Mouse (Mus musculus) lung, postnatal 0 days (tissue): ENCODE data around the gene Fblim1. TPM values are rescaled to one million over a fixed set of nuclear protein-coding genes. Genes with fewer than 3 reads are reported as not detected.

ENCODE experiments used
- ATAC-seq: fragments of 200-750 bp; cut with Nextera tagmentation; 2 replicates; pipeline ENCODE4 v1.8.0; 2017; ENCODE audit warnings: moderate library complexity
- DNase-seq: peaks from one replicate; pipeline ENCODE4 v3.0.0-alpha.2; 2016; ENCODE audit warnings: low spot score
- H3K27ac ChIP-seq: fragments of 300-500 bp; sonication (generic); 2 replicates; pipeline ENCODE4 v1.5.1; 2014; ENCODE audit warnings: antibody characterized with exemption, mild to moderate bottlenecking, low read length, mixed read lengths
- H3K27me3 ChIP-seq: fragments of 300-500 bp; sonication (generic); replicated peaks from 2 replicates; pipeline ENCODE4 v1.6.1; 2014; ENCODE audit warnings: low read length, mixed read lengths; ENCODE audit not compliant: insufficient read depth
- H3K36me3 ChIP-seq: fragments of 300-500 bp; sonication (generic); 2 replicates; pipeline ENCODE4 v1.6.1; 2014; ENCODE audit warnings: low read length, mixed read lengths; ENCODE audit not compliant: insufficient read depth
- H3K4me1 ChIP-seq: fragments of 300-500 bp; sonication (generic); 2 replicates; pipeline ENCODE4 v1.6.1; 2014; ENCODE audit warnings: antibody characterized with exemption, low read depth, low read length, mixed read lengths; ENCODE audit not compliant: insufficient read depth
- H3K4me2 ChIP-seq: fragments of 300-500 bp; sonication (generic); replicated peaks from 2 replicates; pipeline ENCODE4 v1.6.1; 2014; ENCODE audit warnings: low read depth, mild to moderate bottlenecking, low read length, moderate library complexity, mixed read lengths
- H3K4me3 ChIP-seq: fragments of 300-500 bp; sonication (generic); 2 replicates; pipeline ENCODE4 v1.5.1; 2014; ENCODE audit warnings: low read depth, low read length
- H3K9ac ChIP-seq: fragments of 300-500 bp; sonication (generic); replicated peaks from 2 replicates; pipeline ENCODE4 v1.6.1; 2014; ENCODE audit warnings: low read depth, mild to moderate bottlenecking
- H3K9me3 ChIP-seq: fragments of 300-500 bp; sonication (generic); 2 replicates; pipeline ENCODE4 v1.6.1; 2016; ENCODE audit warnings: low read length, mixed read lengths
- CTCF ChIP-seq: IDR thresholded peaks from 2 replicates; pipeline ENCODE4 v1.5.1; 2016; ENCODE audit warnings: antibody characterized with exemption, mild to moderate bottlenecking
- EP300 ChIP-seq: IDR thresholded peaks from 2 replicates; pipeline ENCODE4 v1.6.1; 2016; ENCODE audit warnings: antibody characterized with exemption, mild to moderate bottlenecking, control low read depth
- WGBS: fragments of 180-500 bp; shearing (Covaris S2); extraction: QIAGEN DNeasy Blood & Tissue Kit; methylation state at CpG from one replicate; pipeline ENCODE4 v1.1.7; 2014; 5-methylcytosine and 5-hydroxymethylcytosine counted together
- polyA plus RNA-seq: library from polyadenylated mRNA; unstranded; fragments of >200 nt; fragmentation: Nextera tagmentation; extraction: Ambion mirVana; gene quantifications from 2 replicates; pipeline ENCODE4 v1.2.1, GENCODE M21; 2015

The Fblim1 gene
- polyA plus RNA-seq, 1 experiment from 2014 or later = 52.3 TPM

GRCm38 (mm10) chr4:141574789-141575702, 30.9 kb downstream of the Fblim1 start:
- peak; percentile 97 for DNase-seq
- Histone ChIP-seq H3K4me2 (no peak overlapping the region), H3K9ac (no peak overlapping the region), H3K27ac (peak overlapping the region; percentile 96), H3K36me3 (no peaks in the 10 kb centered on the region), H3K9me3 (no peaks in the 10 kb centered on the region), H3K4me1 (peaks cover 14% of the 10 kb centered on the region), H3K27me3 (no peaks in the 10 kb centered on the region), H3K4me3 (no peak overlapping the region)
- 28% methylated on average over 27 of the region's 27 CpGs for WGBS
- ATAC-seq = peak; percentile 71
- TF ChIP-seq EP300 = peak; percentile 93
- TF ChIP-seq CTCF = peak; percentile 94

GRCm38 (mm10) chr4:141573359-141573966, 32.4 kb downstream of the Fblim1 start:
- DNase-seq (peak; percentile 98), ATAC-seq (peak; percentile 78)
- Histone ChIP-seq H3K27ac (peak overlapping the region; percentile 96), H3K4me2 (peak overlapping the region; percentile 15; the same call in 1 of the 2 replicates), H3K9ac (no peak overlapping the region), H3K9me3 (no peaks in the 10 kb centered on the region), H3K36me3 (no peaks in the 10 kb centered on the region), H3K4me1 (peaks cover 14% of the 10 kb centered on the region), H3K4me3 (no peak overlapping the region), H3K27me3 (no peaks in the 10 kb centered on the region)
- 15% methylated on average over 6 of the region's 6 CpGs for WGBS
- TF ChIP-seq CTCF (peak; percentile 29), EP300 (peak; percentile 95)

- peak; percentile 46 for ATAC-seq
- Histone ChIP-seq H3K9ac (no peak overlapping the region), H3K4me2 (peak overlapping the region; percentile 15; the same call in 1 of the 2 replicates), H3K27me3 (no peaks in the 10 kb centered on the region), H3K27ac (peak overlapping the region; percentile 96), H3K4me3 (no peak overlapping the region), H3K4me1 (peaks cover 14% of the 10 kb centered on the region), H3K36me3 (no peaks in the 10 kb centered on the region), H3K9me3 (no peaks in the 10 kb centered on the region)
- TF ChIP-seq EP300 (peak; percentile 67), CTCF (no peak)
- DNase-seq = peak; percentile 93
- 65% methylated on average over 7 of the region's 7 CpGs for WGBS
Measured at GRCm38 (mm10) chr4:141572668-141573358, 33.1 kb downstream of the Fblim1 start.

- H3K27ac ChIP-seq = peak overlapping the region; percentile 96
- no peaks in the 10 kb centered on the region for H3K9me3 ChIP-seq
- no peak overlapping the region for H3K9ac ChIP-seq
- ATAC-seq (no peak; the same call in 1 of the 2 replicates), DNase-seq (peak; percentile 81)
- no peaks in the 10 kb centered on the region for H3K36me3 ChIP-seq
- H3K4me2 ChIP-seq = no peak overlapping the region
- 58% methylated on average over 10 of the region's 10 CpGs for WGBS
- TF ChIP-seq EP300 (no peak), CTCF (no peak)
- H3K4me3 ChIP-seq = no peak overlapping the region
- H3K4me1 ChIP-seq = peaks cover 14% of the 10 kb centered on the region
- no peaks in the 10 kb centered on the region for H3K27me3 ChIP-seq
Measured at GRCm38 (mm10) chr4:141571934-141572333, 34.0 kb downstream of the Fblim1 start.

GRCm38 (mm10) chr4:141571337-141571739, 34.6 kb downstream of the Fblim1 start:
- WGBS = 54% methylated on average over 6 of the region's 6 CpGs
- H3K27me3 ChIP-seq = no peaks in the 10 kb centered on the region
- no peak for TF ChIP-seq EP300
- no peak for TF ChIP-seq CTCF
- H3K4me3 ChIP-seq = no peak overlapping the region
- H3K4me2 ChIP-seq = no peak overlapping the region
- ATAC-seq (no peak), DNase-seq (no peak)
- H3K36me3 ChIP-seq = no peaks in the 10 kb centered on the region
- H3K9me3 ChIP-seq = no peaks in the 10 kb centered on the region
- peaks cover 14% of the 10 kb centered on the region for H3K4me1 ChIP-seq
- H3K27ac ChIP-seq = no peak overlapping the region
- H3K9ac ChIP-seq = no peak overlapping the region

GRCm38 (mm10) chr4:141570821-141571220, 35.1 kb downstream of the Fblim1 start:
- H3K4me1 ChIP-seq = peaks cover 14% of the 10 kb centered on the region
- no peaks in the 10 kb centered on the region for H3K36me3 ChIP-seq
- H3K4me3 ChIP-seq = no peak overlapping the region
- 93% methylated on average over 1 of the region's 1 CpGs for WGBS
- H3K27ac ChIP-seq = no peak overlapping the region
- no peaks in the 10 kb centered on the region for H3K27me3 ChIP-seq
- no peak overlapping the region for H3K9ac ChIP-seq
- TF ChIP-seq EP300 (no peak), CTCF (no peak)
- ATAC-seq (no peak), DNase-seq (no peak)
- H3K4me2 ChIP-seq = no peak overlapping the region
- H3K9me3 ChIP-seq = no peaks in the 10 kb centered on the region
